Mouse (Mus musculus): ENCODE measurements around the gene S100a5. TPM values are rescaled to one million over a fixed set of nuclear protein-coding genes. Genes with fewer than 3 reads are reported as not detected.
A peak's percentile ranks its signal among the peaks of the same experiment; 100 is the strongest.

The S100a5 gene
- polyA plus RNA-seq, 1 experiment from 2014 or later, result not detected

DNA sequence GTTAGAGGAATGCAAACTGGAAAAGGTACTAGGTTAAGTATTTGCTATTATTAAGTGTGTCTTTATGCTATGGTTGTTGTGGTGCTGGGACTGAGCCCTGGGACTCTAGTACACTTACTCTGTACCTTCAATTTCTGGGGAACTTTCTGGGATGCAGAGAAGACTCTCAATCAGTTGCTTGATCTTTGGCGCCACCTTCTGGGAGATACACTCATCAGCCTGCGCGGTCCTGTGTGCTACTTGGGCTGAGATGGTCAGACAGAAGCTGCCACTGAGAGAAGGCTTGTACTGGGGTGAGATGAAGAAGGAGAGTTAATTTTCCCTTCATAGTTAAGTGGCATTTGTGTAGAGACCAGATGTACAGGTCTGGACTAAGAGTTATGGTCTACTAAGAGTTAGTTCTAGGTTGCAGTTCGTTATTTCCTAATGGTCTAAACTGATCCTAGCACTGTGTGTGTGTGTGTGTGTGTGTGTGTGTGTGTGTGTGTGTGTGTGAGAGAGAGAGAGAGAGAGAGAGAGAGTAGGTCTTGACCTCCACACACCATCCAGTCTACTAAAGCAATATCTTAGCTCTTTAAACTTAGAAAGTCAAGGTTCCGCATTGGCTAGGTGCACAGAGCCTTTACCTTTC is 44.7 kb downstream of the S100a5 start:
- peak; percentile 99 for TF ChIP-seq CTCF (IDR thresholded peaks at IDR 0.05)
- in situ Hi-C loops (cut with MboI; ENCODE audit: low pct_unique_long_range_greater_than_20kb), result no loop called here
- ATAC-seq, result peak; percentile 87
- H3K27me3 ChIP-seq, result no peaks in the 10 kb centered on the region
- peak; percentile 44 for DNase-seq (ENCODE audit: low read depth, low spot score)
- POLR2A ChIA-PET, result interaction anchor here (0.8 to 1.0 kb wide), 2 partner anchors 144 to 152 kb away, joined by 3 to 4 read pairs; partner anchors contain the start of gene Chtop
- CTCF ChIA-PET, result interaction anchor here (0.6 to 5.4 kb wide), 43 partner anchors 9 to 242 kb away, joined by 3 to 50 read pairs (median 4); partner anchors contain the start of genes Chtop, S100a14, S100a3 and S100a4

DNA sequence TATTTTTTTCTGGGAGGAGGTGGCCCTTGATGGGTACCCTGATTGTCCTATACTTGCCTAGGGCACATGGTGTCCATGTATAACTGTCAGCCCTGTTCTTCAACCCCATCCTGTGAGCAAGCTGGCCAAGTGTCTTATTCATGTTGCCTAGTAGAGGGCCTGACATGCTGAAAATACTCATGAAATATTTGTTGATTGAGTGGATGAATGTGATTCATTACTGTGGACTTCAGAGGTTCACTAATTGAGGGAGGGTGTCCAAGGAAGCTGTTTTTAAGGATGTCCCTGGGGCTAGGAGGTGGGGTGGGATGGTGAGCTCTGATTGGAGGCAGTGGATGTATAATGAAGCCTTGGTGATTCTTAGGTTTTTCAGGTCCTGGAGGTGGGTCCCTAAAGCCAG is 45.4 kb downstream of the S100a5 start, which contains the start of gene S100a7a:
TSS of gene S100a7a (plus strand) at position 301 of the 400 bp plus-strand sequence.
- no peaks in the 10 kb centered on the region for H3K27me3 ChIP-seq
- DNase-seq (ENCODE audit: low read depth, low spot score) (no peak), ATAC-seq (peak; percentile 36)
- POLR2A ChIA-PET, result interaction anchor here (1.0 kb wide), 1 partner anchor 153 kb away, joined by 4 read pairs; no protein-coding TSS in a partner anchor
- CTCF ChIA-PET, result interaction anchor here (0.8 to 5.4 kb wide), 33 partner anchors 8 to 243 kb away, joined by 3 to 50 read pairs (median 5); partner anchors contain the start of genes Chtop, S100a14, S100a4 and Snapin
- no peak for TF ChIP-seq CTCF (IDR thresholded peaks at IDR 0.05)
- in situ Hi-C loops (cut with MboI; ENCODE audit: low pct_unique_long_range_greater_than_20kb), result no loop called here

DNA sequence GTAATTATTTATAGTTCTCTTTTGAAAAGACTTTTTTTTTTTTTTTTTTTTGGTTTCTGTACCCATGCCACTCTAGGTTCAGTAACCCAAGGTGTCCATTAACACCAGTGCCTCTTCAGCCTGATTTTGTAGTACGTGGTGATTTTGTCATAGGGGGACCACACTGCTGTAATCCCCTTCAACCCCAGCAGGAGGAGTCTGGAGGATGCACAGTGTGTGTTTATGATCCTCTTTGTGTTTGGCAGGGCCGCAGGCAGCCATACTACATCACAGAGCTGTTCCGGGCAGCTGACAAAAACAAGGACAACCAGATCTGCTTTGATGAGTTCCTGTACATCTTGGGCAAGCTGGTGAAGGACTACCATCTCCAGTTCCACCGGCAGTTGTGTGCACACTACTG is 49.1 kb downstream of the S100a5 start:
- in situ Hi-C loops (cut with MboI; ENCODE audit: low pct_unique_long_range_greater_than_20kb), result loop anchor here (5.0 kb wide), 1 partner anchor 50 kb away; no protein-coding TSS in a partner anchor
- DNase-seq (ENCODE audit: low read depth, low spot score) (no peak), ATAC-seq (no peak)
- peak; percentile 44 for TF ChIP-seq CTCF (IDR thresholded peaks at IDR 0.05)
- ChIA-PET POLR2A (no interaction called here), CTCF (interaction anchor here (1.6 to 5.4 kb wide), 3 partner anchors 13 to 132 kb away, joined by 4 to 50 read pairs (median 8); no protein-coding TSS in a partner anchor)
- no peaks in the 10 kb centered on the region for H3K27me3 ChIP-seq

- POLR2A ChIA-PET, result no interaction called here
- no peak for TF ChIP-seq CTCF (IDR thresholded peaks at IDR 0.05)
- in situ Hi-C loops (cut with MboI; ENCODE audit: low pct_unique_long_range_greater_than_20kb), result loop anchor here (5.0 kb wide), 1 partner anchor 48 kb away; no protein-coding TSS in a partner anchor
- CTCF ChIA-PET, result interaction anchor here (0.9 to 1.7 kb wide), 4 partner anchors 9 to 169 kb away, joined by 3 to 7 read pairs (median 3); partner anchors contain the start of genes S100a8 and Snapin
- DNase-seq (ENCODE audit: low read depth, low spot score) (no peak), ATAC-seq (no peak)
- H3K27me3 ChIP-seq, result no peaks in the 10 kb centered on the region
Measured at GRCm38 (mm10) chr3:90659364-90660044, 51.2 kb downstream of the S100a5 start.

Other genes with a start within 250 kb of the S100a5 start
- 2.9 TPM for gene Slc27a3, start 218.6 kb upstream of the S100a5 start, polyA plus RNA-seq (2021)
- 77.8 TPM for gene Ints3, start 174.9 kb upstream of the S100a5 start, polyA plus RNA-seq (2021)
- 5.3 TPM for gene Npr1, start 142.7 kb upstream of the S100a5 start, polyA plus RNA-seq (2021)
- gene Ilf2, start 132.4 kb upstream of the S100a5 start, polyA plus RNA-seq (2021), result 129 TPM
- gene Snapin, start 117.5 kb upstream of the S100a5 start, polyA plus RNA-seq (2021), result 104 TPM
- 145 TPM for gene Chtop, start 99.0 kb upstream of the S100a5 start, polyA plus RNA-seq (2021)
- 190 TPM for gene S100a1, start 94.1 kb upstream of the S100a5 start, polyA plus RNA-seq (2021)
- gene S100a13, start 94.1 kb upstream of the S100a5 start, polyA plus RNA-seq (2021), result 54.3 TPM
- gene S100a14, start 81.7 kb upstream of the S100a5 start, polyA plus RNA-seq (2021), result 0.19 TPM
- 164 TPM for gene S100a16, start 71.3 kb upstream of the S100a5 start, polyA plus RNA-seq (2021)
- 7.0 TPM for gene S100a3, start 47.9 kb upstream of the S100a5 start, polyA plus RNA-seq (2021)
- not detected for gene S100a2, start 18.3 kb upstream of the S100a5 start, polyA plus RNA-seq (2021)
- not detected for gene Gm42674, start 6.6 kb upstream of the S100a5 start, polyA plus RNA-seq (2021)
- 44.0 TPM for gene S100a4, start 4.8 kb upstream of the S100a5 start, polyA plus RNA-seq (2021)
- gene S100a6, start 4.4 kb downstream of the S100a5 start, polyA plus RNA-seq (2021), result 10,815 TPM
- gene S100a7a, start 45.5 kb downstream of the S100a5 start, polyA plus RNA-seq (2021), result 4.9 TPM
- not detected for gene S100a8, start 60.5 kb downstream of the S100a5 start, polyA plus RNA-seq (2021)
- gene S100a9, start 87.2 kb downstream of the S100a5 start, polyA plus RNA-seq (2021), result not detected
- gene Pglyrp4, start 118.4 kb downstream of the S100a5 start, polyA plus RNA-seq (2021), result 0.04 TPM
- not detected for gene Gm5849, start 169.4 kb downstream of the S100a5 start, polyA plus RNA-seq (2021)